Mouse (Mus musculus): ENCODE results near the gene Dact2.

Dact2 gene

GRCm38 (mm10) chr17:14174401-14174800 is 29.7 kb downstream of the Dact2 start:
- DNase-seq (ENCODE audit: low spot score): no peak

- no peak for DNase-seq (ENCODE audit: low spot score)
Measured at GRCm38 (mm10) chr17:14173459-14173858, 30.6 kb downstream of the Dact2 start.

- peak; percentile 71 for DNase-seq (ENCODE audit: low spot score)
Measured at GRCm38 (mm10) chr17:14172731-14173130, 31.4 kb downstream of the Dact2 start.

DNA sequence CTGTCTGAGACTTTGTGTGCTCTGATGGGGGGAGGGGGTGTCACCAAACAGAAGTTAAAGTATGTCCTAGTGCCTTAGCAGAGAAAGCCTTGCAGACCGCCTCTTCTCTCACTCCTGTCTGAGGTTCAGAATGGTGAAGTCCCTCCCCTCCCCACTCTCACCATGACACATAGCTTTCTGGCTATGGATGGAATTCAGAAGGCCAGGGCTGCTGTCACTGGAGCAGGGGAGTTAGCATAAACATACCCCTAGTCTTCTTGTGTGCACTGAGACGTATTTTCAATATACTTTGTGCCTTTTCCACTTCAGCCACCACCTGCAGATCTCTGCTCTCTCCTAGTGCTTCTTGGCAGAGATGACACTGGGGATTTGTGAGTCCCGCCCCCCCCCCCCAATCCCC is 31.9 kb downstream of the Dact2 start:
- no peak for DNase-seq (ENCODE audit: low spot score)

DNA sequence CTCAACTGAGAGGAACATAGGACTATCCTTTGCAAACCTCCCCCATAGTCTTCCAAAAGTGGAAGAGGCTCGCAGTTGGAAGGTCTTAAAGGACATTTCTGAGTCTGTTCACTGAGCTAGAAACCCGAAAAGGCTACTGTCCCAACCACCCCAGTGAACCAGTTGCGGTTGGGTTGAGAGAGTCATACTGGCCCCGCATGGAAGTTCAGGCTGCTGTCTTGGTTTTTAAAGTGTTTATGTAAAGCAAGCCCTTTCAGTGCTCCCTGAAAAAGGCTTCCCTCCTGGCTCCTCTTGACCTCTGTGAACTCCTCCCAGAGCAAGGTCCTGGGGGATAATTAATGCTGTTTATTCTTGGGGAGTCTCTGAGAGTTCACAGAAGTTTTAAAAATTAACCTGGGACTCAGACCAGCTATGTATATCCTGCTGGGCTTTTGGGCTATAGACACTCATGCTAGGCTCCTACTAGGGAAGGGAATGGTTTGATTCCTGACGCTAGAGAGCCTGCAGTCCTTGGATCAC is 33.1 kb downstream of the Dact2 start:
- no peak for DNase-seq (ENCODE audit: low spot score)

DNA sequence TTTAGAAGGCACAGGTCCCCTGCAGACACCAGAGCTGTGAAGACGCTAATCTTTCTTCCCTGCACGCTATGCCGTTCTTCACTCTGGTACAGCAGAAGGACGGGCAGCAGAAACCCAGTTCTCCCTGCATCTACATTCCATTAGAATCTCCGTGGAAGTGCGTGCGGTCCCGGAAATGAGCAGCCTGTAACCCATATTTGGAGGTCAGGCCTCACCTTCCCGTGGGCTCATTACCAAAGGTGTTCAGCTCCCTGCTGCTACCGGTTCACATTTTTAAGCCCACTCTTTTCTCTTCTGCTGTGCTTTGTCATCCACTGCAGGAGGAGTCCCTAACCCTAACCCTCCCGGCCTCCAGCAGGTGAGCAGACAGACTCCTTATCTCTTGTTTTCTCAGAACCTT is 34.7 kb downstream of the Dact2 start:
- no peak for DNase-seq (ENCODE audit: low spot score)

DNA sequence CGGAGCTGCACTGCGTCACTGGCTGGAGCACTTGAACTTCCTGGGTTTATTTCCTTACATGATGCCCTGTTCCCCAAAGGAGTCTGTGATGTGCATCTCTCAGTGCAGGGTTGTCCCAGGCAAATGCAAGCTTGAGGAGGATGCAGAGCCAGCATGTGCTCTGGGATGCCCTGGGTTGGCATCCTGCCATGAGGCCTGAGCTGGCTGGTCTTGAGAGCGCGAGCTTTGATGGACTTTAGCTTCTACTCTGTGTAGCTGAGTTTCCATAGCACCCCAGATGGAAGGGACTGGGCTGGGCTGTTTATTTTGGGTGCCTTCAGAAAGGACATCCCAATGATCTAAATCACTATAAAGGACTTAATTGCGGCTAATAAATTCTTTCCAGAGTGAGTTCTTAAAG is 36.5 kb downstream of the Dact2 start:
- no peak for DNase-seq (ENCODE audit: low spot score)

DNA sequence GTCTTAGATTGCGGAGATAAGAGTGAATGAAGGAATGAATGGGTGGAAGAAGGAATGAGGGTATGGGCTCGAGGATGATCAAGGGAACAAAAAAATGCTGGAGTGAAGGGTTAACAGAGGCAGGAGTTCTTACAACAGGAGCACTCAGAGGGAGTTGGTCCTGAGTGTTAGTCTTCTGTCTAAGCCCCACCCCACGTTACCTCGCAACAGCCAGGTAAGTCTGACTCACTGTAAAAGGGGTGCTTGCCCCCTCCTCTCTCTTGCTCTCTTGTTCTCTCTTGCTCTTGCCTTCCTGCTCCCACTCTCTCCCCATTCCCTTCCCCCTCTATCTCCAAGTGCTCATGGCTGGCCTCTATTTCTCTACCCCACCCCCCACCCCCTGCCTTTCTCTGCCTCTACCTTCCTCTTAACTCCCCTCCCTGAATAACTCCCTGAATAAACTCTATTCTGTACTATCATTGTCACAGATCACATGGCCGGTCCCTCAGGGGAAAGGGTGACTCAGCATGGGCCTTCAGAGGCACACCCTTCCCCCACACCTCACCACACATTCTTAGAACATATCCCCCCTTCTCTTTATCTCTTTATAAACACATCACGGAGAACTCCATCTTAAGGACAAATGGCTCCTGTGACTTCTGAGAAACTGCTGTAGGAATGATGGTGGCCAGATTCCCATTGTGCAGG is 37.2 kb downstream of the Dact2 start:
- DNase-seq (ENCODE audit: low spot score): no peak

- DNase-seq (ENCODE audit: low spot score): no peak
Measured at GRCm38 (mm10) chr17:14165934-14166610, 38.0 kb downstream of the Dact2 start.

DNA sequence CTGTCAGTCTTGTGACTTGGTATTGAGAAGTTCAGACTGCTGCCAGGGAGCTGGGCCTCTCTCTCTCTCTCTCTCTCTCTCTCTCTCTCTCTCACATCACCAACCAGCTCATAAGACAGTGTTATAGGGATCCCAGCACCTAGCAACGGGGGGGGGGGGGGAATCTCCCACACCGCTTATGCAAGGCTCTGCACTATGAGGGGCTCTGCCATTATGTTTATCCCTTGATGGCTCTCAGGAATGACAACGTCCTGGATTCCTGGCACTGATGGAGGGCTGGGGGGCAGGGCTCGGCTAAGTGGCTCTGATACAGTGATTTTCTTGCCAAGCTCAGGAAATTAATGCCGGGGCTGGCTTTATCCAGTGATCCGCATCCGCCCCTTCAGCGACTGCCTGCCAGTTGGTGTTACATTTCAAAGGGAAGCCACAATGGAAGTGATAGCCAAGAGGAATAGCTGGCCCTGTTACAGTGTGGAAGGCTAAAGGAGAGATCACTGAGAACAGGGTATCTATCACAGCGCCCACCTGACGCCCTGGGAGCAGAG is 38.7 kb downstream of the Dact2 start:
- no peak for DNase-seq (ENCODE audit: low spot score)

DNA sequence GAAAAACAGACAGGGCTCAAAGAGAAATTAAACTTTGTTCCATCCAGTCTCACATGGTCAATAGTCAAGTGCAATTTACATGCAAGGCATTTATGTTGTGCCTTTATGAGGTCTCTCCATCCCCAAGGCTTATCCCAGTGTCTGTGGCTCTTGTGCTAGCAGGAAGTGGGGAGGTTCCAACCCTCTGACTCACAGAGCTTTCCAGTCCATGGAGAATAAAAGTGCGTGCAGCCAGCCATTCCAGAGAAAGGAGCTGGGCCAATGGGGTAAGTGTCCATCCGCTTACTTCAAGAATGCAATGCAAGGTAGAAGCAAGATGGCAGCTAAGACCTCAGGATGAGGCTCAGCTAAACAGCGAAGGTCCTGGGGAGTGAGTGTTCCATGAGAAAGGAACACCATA is 43.3 kb downstream of the Dact2 start:
- DNase-seq (ENCODE audit: low spot score): no peak

DNA sequence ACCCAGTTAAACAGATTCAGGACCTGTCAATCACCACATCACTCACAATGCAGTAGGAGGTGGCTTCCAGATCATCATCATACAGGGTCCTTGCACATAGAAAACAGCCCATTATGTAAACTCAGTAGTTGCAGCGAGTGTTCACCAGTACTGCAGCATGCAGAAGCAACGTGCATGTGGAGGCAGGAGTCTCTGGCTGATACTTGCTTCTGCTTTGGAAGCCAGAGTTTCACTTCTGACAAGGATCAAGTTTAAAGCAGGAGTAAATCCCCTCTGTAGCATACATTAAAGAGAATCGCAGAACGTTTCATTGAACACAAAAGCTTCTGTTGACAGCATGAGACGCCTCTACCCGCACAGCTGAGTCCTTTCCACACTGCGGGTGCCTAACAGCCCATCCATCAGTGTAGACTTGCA is 46.3 kb downstream of the Dact2 start:
- no peak for DNase-seq (ENCODE audit: low spot score)

Data from T-cell, adult 2 months (primary cell).